Mouse (Mus musculus): ENCODE results near the gene Pan3.
A peak's percentile ranks its signal among the peaks of the same experiment; 100 is the strongest.

Pan3 gene

DNA sequence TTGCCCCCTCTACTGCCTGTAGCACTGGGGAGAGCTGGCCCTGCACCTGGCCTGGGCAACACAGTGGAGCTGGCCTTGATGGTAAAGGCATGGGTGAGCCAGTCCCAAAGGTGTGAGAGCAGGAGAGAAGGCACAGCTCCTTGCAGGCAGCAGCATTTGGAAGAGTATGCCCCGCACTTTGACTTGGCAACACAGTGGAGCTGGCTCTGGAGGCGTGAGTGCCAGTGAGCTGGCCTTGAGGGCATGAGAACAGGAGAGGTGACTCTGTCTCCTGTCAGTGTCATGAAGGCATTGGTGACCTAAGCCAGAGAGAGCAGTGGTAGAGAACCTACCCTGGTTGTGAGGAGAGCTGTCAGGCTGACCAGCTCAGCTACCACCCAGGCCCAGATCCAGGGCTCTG lies 49.4 kb downstream of the Pan3 start:
- DNase-seq (ENCODE audit: low read depth, low spot score) = no peak

DNA sequence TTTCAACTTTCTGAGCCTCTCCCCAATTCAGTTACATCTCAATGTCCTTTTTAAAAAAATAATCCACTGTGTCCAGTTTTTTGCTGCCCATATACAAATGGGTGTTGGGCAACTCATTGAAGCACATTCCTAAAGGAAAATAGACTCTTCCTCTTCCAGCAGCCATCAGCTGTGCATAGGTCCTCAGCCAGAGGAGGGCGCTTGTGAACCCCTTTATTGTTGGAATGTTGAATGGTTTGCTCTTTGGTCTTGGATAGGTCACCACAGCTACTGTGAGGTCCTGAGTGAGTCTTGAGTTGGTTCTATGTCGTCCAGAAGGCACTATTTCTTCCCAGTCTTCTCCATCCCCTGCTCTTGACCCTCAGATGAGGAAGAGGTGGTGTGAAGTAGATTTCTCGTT lies 54.2 kb downstream of the Pan3 start:
- no peak for DNase-seq (ENCODE audit: low read depth, low spot score)

GRCm38 (mm10) chr5:147489226-147489625 lies 59.3 kb downstream of the Pan3 start:
- DNase-seq (ENCODE audit: low read depth, low spot score) = no peak

- DNase-seq (ENCODE audit: low read depth, low spot score) = no peak
Measured at GRCm38 (mm10) chr5:147490907-147491306, 60.9 kb downstream of the Pan3 start.

DNA sequence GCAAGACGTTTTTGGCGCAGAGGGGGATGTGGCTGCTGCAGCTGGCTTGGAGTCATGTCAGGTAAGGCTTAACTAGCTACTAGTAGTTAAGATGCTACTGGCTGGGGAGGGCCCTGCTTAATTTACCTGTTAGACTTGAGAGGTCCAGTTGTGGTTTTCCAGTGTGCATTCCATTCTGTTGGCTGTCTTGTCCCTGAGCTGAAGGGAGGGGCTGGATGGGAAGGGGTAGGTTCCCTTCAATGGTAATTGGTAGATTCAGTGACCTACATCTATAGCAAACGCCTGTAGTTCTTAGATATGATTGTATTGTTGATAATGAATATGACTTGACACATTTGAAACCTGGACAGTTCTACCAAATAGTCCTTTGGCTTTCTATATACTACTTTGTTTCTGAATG lies 62.5 kb downstream of the Pan3 start:
- DNase-seq (ENCODE audit: low read depth, low spot score) = no peak

DNA sequence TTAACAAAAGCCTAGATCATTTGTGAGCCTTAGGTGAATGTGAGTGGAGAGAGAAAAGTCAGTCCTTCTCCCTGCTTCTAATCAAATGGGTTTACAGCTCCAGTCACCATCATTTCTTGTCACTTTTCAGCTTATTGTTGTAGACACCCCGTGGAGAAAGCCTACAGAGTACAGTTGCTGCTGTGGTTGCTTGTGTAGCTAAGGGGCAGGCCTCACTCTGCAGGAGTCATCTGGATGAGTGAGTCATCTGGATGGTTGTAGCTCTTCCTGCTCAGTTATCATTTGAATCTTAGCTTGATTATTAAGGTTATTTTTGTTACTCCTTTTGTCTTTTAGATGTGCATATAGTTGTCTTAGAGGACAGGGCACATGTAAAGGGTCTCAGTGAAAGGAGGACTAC lies 63.2 kb downstream of the Pan3 start:
- no peak for DNase-seq (ENCODE audit: low read depth, low spot score)

- no peak for DNase-seq (ENCODE audit: low read depth, low spot score)
Measured at GRCm38 (mm10) chr5:147493685-147494084, 63.7 kb downstream of the Pan3 start.

GRCm38 (mm10) chr5:147494388-147494787 lies 64.4 kb downstream of the Pan3 start:
- DNase-seq (ENCODE audit: low read depth, low spot score) = no peak

DNA sequence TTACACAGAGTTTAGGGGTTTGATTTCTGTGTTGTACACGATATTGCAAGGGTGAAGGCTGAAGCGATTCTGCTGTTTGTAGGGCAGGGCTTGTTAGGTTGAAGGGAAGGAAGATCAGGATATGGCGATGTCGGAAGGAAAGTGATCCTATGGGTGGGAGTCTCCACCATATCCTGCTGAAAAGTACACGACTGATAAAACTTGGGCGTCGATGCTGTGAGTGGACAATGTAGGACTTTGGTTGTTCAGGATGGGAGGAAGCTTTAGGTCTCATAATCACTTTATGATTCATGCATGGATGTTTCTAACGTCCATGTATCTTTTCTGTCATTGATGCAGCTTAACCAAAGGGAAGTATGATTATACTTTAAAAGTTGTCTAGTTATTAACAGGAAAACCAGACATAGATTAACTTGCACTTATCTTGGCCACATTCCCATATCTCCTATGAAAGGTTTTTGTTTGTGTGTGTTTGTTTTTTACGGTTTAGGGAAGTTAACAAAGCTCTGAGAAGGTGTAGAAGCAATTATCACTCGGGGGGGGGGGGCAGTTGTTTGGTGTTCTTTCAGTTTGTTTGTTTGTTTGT lies 64.9 kb downstream of the Pan3 start:
- no peak for DNase-seq (ENCODE audit: low read depth, low spot score)

DNA sequence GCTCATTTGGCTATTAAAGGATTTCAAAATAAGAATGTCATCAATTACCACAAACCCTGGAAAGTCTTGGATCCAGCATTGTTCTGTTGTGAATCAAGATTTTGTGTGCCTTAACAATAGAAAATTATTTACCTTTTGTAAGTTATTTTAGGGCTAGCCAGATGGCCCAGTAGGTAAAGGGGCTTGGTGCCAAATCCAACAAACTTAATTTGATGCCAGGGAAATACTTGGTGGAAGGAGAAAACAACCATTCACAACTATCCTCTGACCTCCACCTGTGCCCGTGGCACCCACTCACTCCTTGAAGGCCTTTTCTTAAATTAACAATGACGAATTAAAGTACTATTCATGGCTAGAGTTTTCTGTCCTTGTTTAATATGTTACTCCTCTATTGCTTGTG lies 66.0 kb downstream of the Pan3 start:
- DNase-seq (ENCODE audit: low read depth, low spot score) = no peak

- DNase-seq (ENCODE audit: low read depth, low spot score) = no peak
Measured at GRCm38 (mm10) chr5:147496921-147497320, 67.0 kb downstream of the Pan3 start.

- DNase-seq (ENCODE audit: low read depth, low spot score) = peak; percentile 40
Measured at GRCm38 (mm10) chr5:147497714-147498113, 67.8 kb downstream of the Pan3 start.

GRCm38 (mm10) chr5:147501456-147501998 lies 71.6 kb downstream of the Pan3 start:
- DNase-seq (ENCODE audit: low read depth, low spot score) = no peak

DNA sequence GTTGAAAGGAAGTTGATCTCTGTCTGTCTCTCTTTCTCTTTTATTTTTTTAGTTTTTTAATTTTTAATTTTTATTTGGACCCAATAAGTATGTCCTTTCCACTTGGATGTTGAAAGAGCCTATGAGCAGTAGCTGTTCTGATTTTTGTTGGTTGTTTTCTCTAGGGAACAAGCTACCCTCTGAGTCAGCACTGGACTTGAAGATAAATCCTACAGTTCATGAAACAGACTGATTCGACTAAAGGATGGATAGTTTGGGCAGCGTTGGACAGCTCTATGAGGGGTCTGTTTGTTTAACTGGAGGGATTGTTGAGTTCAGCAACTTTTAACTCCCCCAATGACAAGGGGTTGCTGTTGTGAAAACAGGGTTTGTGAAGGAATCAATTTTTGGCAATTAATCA lies 73.0 kb downstream of the Pan3 start:
- DNase-seq (ENCODE audit: low read depth, low spot score) = no peak

- no peak for DNase-seq (ENCODE audit: low read depth, low spot score)
Measured at GRCm38 (mm10) chr5:147511350-147511749, 81.4 kb downstream of the Pan3 start.

- no peak for DNase-seq (ENCODE audit: low read depth, low spot score)
Measured at GRCm38 (mm10) chr5:147527006-147527405, 97.0 kb downstream of the Pan3 start.

GRCm38 (mm10) chr5:147527788-147528187 lies 97.8 kb downstream of the Pan3 start:
- DNase-seq (ENCODE audit: low read depth, low spot score) = no peak

GRCm38 (mm10) chr5:147532031-147532430 lies 102.1 kb downstream of the Pan3 start:
- DNase-seq (ENCODE audit: low read depth, low spot score) = no peak

- DNase-seq (ENCODE audit: low read depth, low spot score) = no peak
Measured at GRCm38 (mm10) chr5:147539409-147539808, 109.4 kb downstream of the Pan3 start.

- no peak for DNase-seq (ENCODE audit: low read depth, low spot score)
Measured at GRCm38 (mm10) chr5:147539815-147540214, 109.9 kb downstream of the Pan3 start.

DNA sequence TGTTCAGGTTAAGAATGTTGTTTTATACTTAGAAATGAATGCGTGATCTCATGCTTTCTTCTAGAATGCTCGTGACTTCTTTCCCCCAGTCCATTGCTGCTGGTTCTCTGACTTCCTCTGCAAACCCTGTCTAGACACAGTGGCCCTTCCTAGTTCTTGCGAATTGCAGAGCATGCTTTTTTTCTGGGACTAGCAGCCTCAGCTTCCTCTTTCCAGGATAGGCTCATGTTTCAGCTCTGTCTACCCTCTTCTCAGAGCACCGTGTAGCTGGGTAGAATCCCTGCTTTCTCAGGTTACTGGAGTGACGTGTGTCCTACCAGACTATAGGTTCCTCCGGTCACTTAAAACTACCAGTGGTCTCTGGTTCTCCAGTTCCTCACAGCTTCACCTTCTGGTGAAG lies 112.3 kb downstream of the Pan3 start:
- DNase-seq (ENCODE audit: low read depth, low spot score) = no peak

DNA sequence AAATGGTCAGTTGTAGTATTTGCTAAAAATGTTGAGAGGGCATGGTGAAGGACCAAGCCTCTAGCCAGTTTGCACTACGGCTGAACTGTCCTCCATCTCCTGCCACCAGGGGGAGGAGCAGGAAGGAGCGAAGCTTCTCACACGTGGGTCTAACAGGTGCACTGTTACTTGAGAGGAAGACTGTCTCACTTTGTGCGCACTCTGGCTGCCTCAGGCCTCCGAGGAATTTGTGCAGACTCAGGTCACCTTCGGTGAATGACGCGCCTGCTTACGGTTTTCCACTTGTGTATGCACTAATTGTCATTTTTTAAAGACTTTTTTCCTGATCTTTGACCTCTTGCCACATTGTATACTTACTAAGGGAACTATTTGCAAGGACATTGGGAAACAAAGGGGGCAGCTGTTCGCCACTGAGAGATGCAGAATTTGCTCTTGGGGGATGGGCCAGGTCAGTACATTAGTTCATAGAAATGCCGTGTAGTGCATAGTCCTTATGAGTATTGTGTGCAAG lies 115.8 kb downstream of the Pan3 start:
- DNase-seq (ENCODE audit: low read depth, low spot score) = peak; percentile 23

- no peak for DNase-seq (ENCODE audit: low read depth, low spot score)
Measured at GRCm38 (mm10) chr5:147549016-147549755, 119.2 kb downstream of the Pan3 start.
